Comparison of ENCODE assay signal across 14 mouse cellular contexts in genomic region chr1:125660151-125660550, GRCm38 (mm10). TPM values are rescaled to one million over a fixed set of nuclear protein-coding genes. Genes with fewer than 3 reads are reported as not detected.
"Had no signal": no experiment of that assay in that cellular context is flagged by ENCODE, and none has a peak within 500 bp of the region (broad histone marks: within the 10 kb centered on the region; RNA-seq: fewer than 3 reads in every experiment).

No protein-coding gene starts in this region.

- H3K36me3 ChIP-seq: limb, embryonic 15.5 days; liver, embryonic 13.5 days; lung, embryonic 15.5 days had no signal

- H3K4me2 ChIP-seq: limb, embryonic 15.5 days; liver, embryonic 13.5 days; lung, embryonic 15.5 days; midbrain, embryonic 11.5 days had no signal

- H3K9me3 ChIP-seq: limb, embryonic 15.5 days; liver, embryonic 13.5 days; lung, embryonic 15.5 days had no signal

- DNase-seq: kidney, postnatal 14 days; liver, embryonic 13.5 days; liver, postnatal 0 days; lung, postnatal 14 days; thymus, postnatal 4 days had no signal

- ATAC-seq: liver, postnatal 0 days; midbrain, embryonic 16.5 days had no signal

- H3K4me3 ChIP-seq: limb, embryonic 15.5 days; liver, embryonic 13.5 days; lung, embryonic 15.5 days; megakaryocyte, embryonic 14.5 days had no signal

- H3K9ac ChIP-seq: limb, embryonic 15.5 days; liver, embryonic 13.5 days; liver, postnatal 0 days; lung, embryonic 15.5 days had no signal

- H3K27ac ChIP-seq: limb, embryonic 15.5 days; liver, embryonic 13.5 days; lung, embryonic 15.5 days; macrophage; stomach, postnatal 0 days had no signal

- H3K27me3 ChIP-seq: limb, embryonic 15.5 days; liver, embryonic 13.5 days; lung, embryonic 15.5 days had no signal

- H3K4me1 ChIP-seq: limb, embryonic 15.5 days; lung, embryonic 15.5 days had no signal

RNA-seq across cellular contexts. Expression of gene Gpr39, which starts 16.6 kb away (rescaled TPM):
- total RNA-seq: left cerebral cortex, adult 18-20 months had no signal
- polyA plus RNA-seq: macrophage; midbrain, embryonic 11.5 days; neural tube, embryonic 14.5 days had no signal
